Mouse (Mus musculus) thymus, adult 18-20 months (tissue): ENCODE results near the gene Hist2h3c1.
"Not testable (repeated sequence)": the region's sequence is repeated elsewhere in the genome, so short reads cannot be mapped to it uniquely, and the experiment has no call there.

Experiments used
- DNase-seq, 2 experiments: peaks; one replicate each; pipeline ENCODE4 v3.0.0; 2022; ENCODE audit warnings: mixed read lengths in 2 of 2

Hist2h3c1 gene

DNA sequence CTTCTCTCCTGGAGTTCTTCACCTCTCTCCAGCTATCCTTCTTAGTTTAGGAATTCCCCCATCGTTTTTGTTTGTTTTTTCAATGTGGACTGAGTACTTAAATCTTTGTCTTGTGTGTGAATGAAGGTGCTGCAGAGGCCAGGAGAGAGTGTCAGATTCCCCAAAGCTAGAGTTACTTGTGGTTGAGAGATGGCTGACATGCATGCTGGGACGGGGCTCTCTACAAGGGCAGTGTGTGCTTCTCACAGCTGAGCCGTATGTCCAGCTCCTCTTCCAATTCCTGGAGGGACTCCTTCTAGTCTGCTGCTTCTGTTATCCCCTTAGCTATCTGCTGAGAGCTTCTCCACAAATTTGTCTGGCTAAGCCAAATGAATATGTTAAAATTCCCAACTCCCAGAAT is 10.6 kb upstream of the Hist2h3c1 start:
- DNase-seq = no peak

GRCm38 (mm10) chr3:96236834-96237334 is 9.6 kb upstream of the Hist2h3c1 start:
- DNase-seq = no peak

- no peak for DNase-seq
Measured at GRCm38 (mm10) chr3:96237335-96237903, 9.1 kb upstream of the Hist2h3c1 start.

- DNase-seq = no peak
Measured at GRCm38 (mm10) chr3:96237904-96238511, 8.5 kb upstream of the Hist2h3c1 start.

DNA sequence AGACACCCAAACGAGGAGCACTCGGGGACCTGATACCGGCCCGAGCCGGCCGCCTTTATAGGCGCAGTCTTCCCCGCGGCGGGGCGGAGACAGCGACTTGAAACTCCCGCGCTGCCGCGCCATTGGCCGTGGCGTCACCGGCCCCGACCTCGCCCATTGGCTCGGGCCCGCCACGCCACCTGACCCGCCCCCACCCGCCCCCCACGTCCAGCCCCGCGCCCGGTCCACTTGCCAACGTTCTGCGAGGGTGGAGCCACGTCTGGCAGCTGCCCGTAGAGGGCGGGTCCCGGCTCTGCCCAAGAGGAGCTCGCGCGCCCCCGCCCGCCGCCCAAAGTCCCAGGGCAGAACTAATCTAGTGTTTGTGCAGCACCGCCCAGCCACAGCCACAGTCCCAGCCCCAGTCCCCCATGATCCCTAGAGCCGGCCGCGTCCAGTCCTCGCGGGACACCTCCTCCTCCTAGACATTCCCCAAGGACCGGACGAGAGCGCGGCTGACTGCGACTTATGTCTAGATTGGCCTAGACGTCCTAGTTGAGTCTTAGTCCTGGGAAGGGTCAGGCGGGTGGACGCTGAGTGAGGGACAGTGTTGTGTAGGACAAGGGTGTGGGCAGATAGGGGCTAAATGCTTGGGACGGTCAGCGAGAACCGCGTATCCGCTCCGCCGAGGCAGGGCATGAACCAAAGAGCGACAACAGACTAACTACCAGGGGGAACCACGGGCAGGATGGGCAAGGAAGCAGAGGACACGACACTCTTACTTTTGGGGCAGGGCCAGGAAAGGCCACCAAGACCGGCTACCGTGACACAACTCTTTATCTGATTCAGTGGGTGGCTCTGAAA is 7.3 kb upstream of the Hist2h3c1 start, which contains the start of gene Hist2h3c2:
Hist2h3c2 (minus strand) TSS at position 174 of the 840 bp plus-strand sequence.
- peak; percentile 43 to 44 for DNase-seq

GRCm38 (mm10) chr3:96239949-96240798 is 6.3 kb upstream of the Hist2h3c1 start, which contains the start of gene Hist2h2aa2:
Gene Hist2h2aa2 (minus strand): TSS chr3:96240276.
- peak; percentile 88 to 94 for DNase-seq

GRCm38 (mm10) chr3:96240799-96241197 is 5.7 kb upstream of the Hist2h3c1 start:
- no peak for DNase-seq

DNA sequence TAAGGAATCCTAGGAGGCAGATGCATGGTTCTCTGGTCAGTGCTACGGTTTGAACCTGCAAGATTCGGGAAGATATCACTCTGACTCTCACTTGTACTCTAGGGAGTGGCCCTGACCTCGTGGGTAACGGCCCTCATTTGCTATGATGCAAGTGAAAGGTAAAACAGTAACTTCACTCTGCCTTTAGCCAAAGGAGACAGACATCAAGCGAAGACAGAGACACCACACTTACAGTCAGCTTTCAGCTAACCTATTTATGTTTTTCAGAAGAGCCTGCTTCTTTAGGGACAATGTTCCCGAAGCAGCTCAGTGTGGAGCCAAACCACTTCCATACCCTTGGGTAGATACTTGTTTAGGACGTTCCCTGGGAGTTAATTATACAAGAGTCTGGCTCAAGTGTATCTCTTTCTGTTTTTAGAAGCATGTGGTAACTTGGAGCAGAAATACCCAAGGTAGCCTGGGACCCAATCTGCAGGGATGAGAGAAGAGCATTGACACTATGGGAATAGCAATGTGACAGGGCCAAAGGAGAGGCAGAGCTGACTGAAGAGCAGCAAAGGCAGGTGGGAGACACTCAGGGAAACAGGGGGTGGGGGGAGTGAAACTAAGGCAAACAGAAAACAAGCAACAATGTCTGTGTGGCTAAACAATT is 2.4 kb upstream of the Hist2h3c1 start:
- DNase-seq = no peak

DNA sequence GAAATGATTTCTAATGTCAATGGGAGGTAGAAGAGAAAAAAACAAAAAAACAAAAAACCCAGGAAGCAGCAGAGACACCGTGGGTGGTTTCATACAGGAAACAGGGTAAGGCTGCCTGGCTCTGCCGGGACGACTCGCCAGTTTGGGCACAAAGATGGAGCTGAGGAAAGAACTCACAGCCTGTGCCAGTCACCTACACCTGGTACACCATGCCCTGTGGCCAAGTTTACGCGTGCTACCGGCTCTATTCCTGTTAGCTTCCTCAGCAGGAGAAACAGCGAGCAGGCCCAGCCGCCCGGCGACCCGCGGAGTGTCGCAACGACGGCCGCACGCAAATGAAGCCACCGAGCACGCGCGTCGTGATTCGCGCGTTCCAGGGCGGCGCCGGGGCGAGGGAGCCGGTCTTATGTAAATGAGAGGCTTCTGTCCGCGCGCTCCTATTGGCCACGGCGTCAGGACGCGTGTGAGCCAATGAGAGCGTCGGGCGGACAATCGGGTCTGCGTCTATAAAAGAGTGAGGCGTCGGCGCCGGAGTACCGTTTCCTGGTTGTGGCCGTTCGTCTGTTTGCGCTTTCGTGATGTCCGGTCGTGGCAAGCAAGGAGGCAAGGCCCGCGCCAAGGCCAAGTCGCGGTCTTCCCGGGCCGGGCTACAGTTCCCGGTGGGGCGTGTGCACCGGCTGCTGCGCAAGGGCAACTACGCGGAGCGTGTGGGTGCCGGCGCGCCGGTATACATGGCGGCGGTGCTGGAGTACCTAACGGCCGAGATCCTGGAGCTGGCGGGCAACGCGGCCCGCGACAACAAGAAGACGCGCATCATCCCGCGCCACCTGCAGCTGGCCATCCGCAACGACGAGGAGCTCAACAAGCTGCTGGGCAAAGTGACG is 1.2 kb upstream of the Hist2h3c1 start, which contains the start of gene Hist2h2aa1:
Hist2h2aa1 (plus strand) TSS at position 495 of the 884 bp plus-strand sequence.
- DNase-seq = peak; percentile 79 to 86

- DNase-seq = not testable (repeated sequence)
Measured at GRCm38 (mm10) chr3:96246018-96246417, 467 bp upstream of the Hist2h3c1 start.

- no peak for DNase-seq
Measured at GRCm38 (mm10) chr3:96247356-96248140, 1.1 kb downstream of the Hist2h3c1 start.

DNA sequence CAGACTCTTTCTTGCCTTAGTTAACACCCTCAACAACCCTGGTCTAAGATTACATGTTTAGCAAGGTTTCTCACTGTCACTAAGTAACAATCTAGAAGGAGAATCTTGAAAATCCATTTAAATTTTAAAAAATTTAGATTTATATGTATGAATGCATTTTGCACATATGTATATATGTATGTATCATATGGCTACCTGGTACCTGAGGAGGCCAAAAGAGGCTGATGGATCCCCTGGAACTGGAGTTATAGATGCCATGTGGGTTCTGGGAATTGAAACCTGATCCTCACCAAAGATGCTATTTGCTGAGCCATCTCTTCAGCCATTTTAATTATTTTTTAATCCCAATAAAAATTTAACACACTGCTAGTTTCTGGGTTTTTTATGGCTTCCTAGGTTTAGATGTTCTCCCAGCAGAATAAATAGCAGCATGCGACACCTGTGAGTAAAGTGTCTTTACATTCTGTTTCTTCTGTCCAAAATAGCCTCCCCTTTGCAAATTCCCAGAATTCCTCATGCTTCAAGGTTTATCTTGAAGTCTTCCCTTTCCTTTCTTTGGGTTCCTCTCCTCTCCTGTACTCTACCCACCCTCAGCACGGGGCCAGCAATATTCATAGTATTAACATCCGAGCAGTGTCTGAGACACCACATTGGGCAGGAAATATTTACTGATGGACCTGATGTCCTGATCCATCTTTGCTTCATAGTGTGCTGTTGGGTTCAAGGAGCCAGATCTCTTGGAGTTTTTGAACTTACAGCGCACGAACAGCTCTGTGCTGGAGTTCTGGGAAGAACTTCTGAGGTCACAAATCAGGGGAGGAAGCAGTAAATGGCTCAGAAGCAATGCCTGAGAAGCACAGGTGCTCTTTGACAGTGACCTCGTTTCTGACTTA is 1.9 kb downstream of the Hist2h3c1 start:
- DNase-seq = no peak

DNA sequence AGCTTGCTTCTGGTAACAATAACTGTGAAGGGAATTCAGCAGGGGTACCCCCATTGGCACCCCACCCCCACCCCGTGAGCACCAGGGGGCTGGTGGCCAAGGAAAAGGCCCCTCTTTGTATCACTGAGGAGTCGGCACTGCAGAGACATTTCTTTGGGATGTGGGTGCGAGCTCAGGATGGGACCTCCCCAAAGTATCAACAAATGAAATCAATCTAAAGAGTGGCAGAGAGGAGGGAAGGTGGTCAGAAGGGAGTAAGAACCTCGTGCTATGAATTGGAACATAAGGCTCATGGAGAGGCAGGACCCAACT is 2.5 kb downstream of the Hist2h3c1 start:
- no peak for DNase-seq

- DNase-seq = no peak
Measured at GRCm38 (mm10) chr3:96250890-96251289, 4.4 kb downstream of the Hist2h3c1 start.

GRCm38 (mm10) chr3:96251787-96252186 is 5.3 kb downstream of the Hist2h3c1 start:
- no peak for DNase-seq

DNA sequence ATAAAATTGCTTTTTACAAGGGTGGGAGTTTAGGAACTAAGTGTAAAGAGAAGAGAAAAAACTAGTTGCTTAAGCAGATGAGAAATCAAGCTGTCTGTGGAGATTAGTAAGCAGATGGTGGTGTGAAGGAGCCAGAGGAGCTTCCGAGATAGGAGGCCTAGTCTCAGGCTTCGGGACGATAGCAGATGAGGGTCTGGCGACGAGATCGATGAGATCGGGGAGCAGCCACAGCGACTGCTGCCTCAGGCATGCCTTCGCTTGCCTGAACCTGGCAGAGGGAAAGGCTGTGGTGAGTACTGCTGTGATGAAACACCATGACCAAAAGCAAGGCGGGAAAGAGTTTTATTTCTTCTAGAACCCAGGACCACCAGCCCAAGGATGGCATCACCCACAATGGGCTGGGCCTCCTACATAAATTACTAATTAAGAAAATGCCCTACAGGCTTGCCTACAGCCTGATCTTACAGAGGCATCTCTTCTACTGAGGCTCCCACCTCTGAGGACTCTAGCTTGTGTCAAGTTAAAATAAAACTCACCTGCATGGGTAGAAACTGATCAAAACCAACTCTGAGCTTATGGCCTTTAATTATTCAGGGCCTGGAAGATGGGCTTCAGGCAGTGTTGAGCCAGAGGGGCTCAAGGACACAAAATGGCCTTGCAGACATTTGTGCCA is 8.3 kb downstream of the Hist2h3c1 start:
- no peak for DNase-seq

DNA sequence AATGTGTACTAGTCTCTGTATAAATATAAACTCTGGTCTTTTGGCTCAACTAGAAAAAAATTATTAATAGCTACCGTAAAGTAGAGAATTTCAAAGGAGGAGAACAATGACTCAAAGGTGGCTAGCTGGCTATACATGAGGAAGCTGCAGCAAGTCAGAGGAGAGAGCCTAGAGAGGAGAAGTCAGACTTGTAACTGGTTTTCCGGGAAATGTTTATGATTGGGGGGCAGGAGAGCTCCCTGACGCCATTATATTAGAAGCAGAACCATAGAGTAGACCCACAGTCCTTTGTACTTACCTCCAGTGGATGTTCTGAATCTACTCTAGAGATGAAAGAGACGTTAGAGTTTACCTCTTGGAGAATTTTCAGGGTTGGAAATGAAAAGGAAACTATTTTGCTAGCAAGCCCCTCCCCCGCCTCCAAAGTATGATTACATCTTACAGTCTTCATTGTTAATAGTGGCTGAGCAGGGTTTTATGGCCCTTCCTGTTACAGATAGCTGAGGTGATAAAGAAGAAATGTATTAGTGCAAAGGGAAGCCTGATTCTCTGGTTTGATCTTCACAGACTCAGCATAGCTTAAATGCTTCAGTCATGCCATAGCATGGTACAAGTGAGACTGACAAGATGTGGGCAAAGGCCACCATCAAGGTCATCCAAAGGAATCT is 9.6 kb downstream of the Hist2h3c1 start:
- no peak for DNase-seq

- DNase-seq = no peak
Measured at GRCm38 (mm10) chr3:96257190-96257589, 10.7 kb downstream of the Hist2h3c1 start.
